Mouse (Mus musculus) midbrain, embryonic 13.5 days (tissue): Measurements from ENCODE around the gene Sgms1. TPM values are rescaled to one million over a fixed set of nuclear protein-coding genes. Genes with fewer than 3 reads are reported as not detected.

Experiments used
- ATAC-seq: fragments of 200-750 bp; cut with Nextera tagmentation; 2 replicates; pipeline ENCODE4 v1.8.0; 2017; ENCODE audit warnings: mild to moderate bottlenecking, moderate TSS enrichment, moderate library complexity
- H3K27ac ChIP-seq: fragments of 300-500 bp; sonication (generic); 2 replicates; pipeline ENCODE4 v1.5.1; 2015; ENCODE audit warnings: inconsistent platforms, mild to moderate bottlenecking, moderate library complexity
- H3K27me3 ChIP-seq: fragments of 300-500 bp; sonication (generic); 2 replicates; pipeline ENCODE4 v1.6.1; 2015; ENCODE audit warnings: mild to moderate bottlenecking, inconsistent platforms
- H3K36me3 ChIP-seq: fragments of 300-500 bp; sonication (generic); 2 replicates; pipeline ENCODE4 v1.6.1; 2015; ENCODE audit warnings: mild to moderate bottlenecking, inconsistent platforms
- H3K4me1 ChIP-seq: fragments of 300-500 bp; sonication (generic); replicated peaks from 2 replicates; pipeline ENCODE4 v1.6.1; 2015; ENCODE audit warnings: inconsistent platforms
- H3K4me2 ChIP-seq: fragments of 300-500 bp; sonication (generic); replicated peaks from 2 replicates; pipeline ENCODE4 v1.6.1; 2015; ENCODE audit warnings: moderate library complexity, mild to moderate bottlenecking, inconsistent platforms
- H3K4me3 ChIP-seq: fragments of 300-500 bp; sonication (generic); replicated peaks from 2 replicates; pipeline ENCODE4 v1.5.1; 2015; ENCODE audit warnings: mild to moderate bottlenecking, inconsistent platforms
- H3K9ac ChIP-seq: fragments of 300-500 bp; sonication (generic); replicated peaks from 2 replicates; pipeline ENCODE4 v1.6.1; 2015; ENCODE audit warnings: mild to moderate bottlenecking, inconsistent platforms
- H3K9me3 ChIP-seq: fragments of 300-500 bp; sonication (generic); 2 replicates; pipeline ENCODE4 v1.6.1; 2016; ENCODE audit warnings: mild to moderate bottlenecking, inconsistent platforms
- WGBS: fragments of 180-500 bp; shearing (Covaris S2); methylation state at CpG from one replicate; pipeline ENCODE4 v1.1.7; 2015; 5-methylcytosine and 5-hydroxymethylcytosine counted together
- polyA plus RNA-seq: library from polyadenylated mRNA; unstranded; fragments of >200 nt; fragmentation: Nextera tagmentation; extraction: Ambion mirVana; gene quantifications from 2 replicates; pipeline ENCODE4 v1.2.1, GENCODE M21; 2015

Sgms1 gene
- polyA plus RNA-seq, 1 experiment from 2014 or later, result 12.7 TPM

DNA sequence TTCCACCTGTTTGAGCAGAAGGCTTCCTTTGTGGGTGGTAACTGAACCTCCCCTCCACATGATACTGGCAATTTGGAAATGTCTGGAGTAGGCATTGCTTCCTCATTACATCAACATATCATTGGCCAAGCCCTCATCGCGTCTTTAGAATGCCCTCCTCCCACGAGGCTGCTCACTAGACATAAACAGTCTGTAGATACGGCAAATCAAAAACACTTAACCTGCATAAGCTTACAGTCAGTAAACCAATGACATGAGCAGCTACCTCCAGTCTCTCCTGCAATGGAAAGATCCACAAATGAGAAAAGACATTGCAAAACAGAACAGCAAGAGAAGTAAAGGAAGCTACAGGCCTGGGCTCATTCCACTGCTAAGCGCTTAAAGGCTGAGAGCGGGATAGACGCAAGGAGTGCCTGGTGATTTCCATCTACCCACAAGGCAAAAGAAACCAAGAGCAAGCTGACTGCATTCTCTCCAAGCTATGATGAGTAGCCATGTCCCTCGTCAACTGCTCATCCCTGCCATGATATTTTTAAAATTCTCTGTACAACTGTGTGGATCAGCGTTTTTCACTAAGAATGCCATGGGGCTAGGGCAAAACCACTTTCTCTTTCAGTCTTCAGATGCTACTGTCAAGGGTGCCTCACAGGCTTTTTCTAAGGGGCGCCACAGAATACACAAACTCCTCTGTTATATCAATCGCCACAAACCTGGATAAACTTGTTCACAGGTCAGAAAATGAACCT is 117.9 kb downstream of the Sgms1 start:
- Histone ChIP-seq H3K4me2 (no peak overlapping the region), H3K9ac (no peak overlapping the region), H3K9me3 (no peaks in the 10 kb centered on the region), H3K4me3 (no peak overlapping the region), H3K4me1 (peaks cover 5% of the 10 kb centered on the region; the same call in 1 of the 2 replicates), H3K27ac (no peak overlapping the region), H3K27me3 (no peaks in the 10 kb centered on the region), H3K36me3 (no peaks in the 10 kb centered on the region)
- no peak for ATAC-seq
- 92% methylated on average over 11 of the region's 11 CpGs for WGBS

DNA sequence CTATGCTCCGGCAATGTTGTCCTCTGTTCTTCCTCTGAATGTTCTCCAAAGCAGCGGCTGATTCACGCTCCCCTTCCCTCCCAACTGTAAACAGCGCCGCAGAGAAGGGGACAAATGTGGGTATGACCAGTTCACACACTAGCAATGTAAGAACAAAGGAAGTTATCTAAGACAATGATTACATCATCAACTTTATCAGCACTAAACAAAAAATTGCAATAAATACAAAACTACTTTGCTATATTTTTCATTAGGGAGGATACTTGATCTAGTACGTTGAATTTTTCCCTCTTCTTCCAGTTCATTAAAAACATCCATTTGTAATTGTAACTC is 119.7 kb downstream of the Sgms1 start:
- WGBS, result 95% methylated on average over 6 of the region's 6 CpGs
- H3K9ac ChIP-seq, result no peak overlapping the region
- H3K27ac ChIP-seq, result no peak overlapping the region
- peaks cover 5% of the 10 kb centered on the region; the same call in 1 of the 2 replicates for H3K4me1 ChIP-seq
- no peaks in the 10 kb centered on the region for H3K36me3 ChIP-seq
- no peak overlapping the region for H3K4me2 ChIP-seq
- H3K27me3 ChIP-seq, result no peaks in the 10 kb centered on the region
- ATAC-seq, result no peak
- no peak overlapping the region for H3K4me3 ChIP-seq
- no peaks in the 10 kb centered on the region for H3K9me3 ChIP-seq

DNA sequence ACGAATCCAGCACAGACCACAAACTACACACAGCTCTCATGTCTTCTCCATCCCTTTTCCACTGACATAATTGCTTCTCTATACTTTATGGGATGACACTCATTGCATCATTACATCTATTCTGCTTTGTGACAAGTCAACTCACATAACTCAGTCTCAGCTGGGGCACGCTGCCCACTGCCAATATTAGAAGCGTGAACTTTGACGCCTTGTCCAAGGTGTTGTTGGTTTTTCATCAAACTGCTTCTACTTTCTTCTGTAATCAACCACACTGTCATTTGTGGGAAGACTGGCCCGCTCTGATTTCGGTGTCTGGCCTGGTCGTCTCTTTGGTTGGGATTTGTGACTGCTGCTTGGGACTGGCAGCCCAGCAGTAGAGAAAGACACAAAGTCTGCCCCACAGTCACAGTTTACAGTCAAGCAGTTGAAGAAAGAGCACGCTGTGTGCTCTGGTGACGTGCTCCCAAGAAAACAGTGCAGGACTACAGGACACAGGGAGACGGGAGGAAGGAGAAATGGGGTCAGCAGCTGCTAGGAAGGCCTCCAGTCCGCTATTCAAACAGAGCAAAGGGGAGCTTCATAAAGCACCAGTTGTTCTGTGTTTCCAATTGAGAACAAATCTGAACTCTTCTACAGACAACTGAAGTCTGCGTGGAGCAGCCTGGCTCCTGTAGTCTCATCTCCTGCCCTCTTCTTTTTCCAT is 120.2 kb downstream of the Sgms1 start:
- Histone ChIP-seq H3K27ac (no peak overlapping the region), H3K4me2 (no peak overlapping the region), H3K27me3 (no peaks in the 10 kb centered on the region), H3K36me3 (no peaks in the 10 kb centered on the region), H3K4me3 (no peak overlapping the region), H3K9me3 (no peaks in the 10 kb centered on the region), H3K4me1 (peaks cover 5% of the 10 kb centered on the region; the same call in 1 of the 2 replicates), H3K9ac (no peak overlapping the region)
- no peak for ATAC-seq
- WGBS, result 90% methylated on average over 12 of the region's 12 CpGs

DNA sequence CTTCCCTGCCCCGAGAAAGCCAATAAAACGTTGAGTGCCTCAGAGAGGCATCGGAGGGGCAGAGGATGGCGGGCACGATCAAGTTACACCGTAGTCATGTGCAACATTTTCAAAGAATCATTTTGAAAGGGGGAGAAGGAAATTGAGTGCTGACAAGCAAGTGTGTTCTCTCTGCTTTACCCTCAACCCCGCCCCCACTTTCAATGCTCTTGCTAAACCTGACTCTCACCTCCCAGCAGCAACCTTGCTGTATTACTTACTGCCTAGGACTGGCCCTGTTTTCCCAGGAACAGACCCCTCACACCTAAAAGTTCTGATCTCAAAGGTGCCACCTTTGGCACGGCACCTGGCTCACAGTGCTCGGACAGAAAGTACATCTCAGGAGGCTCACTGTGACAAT is 121.0 kb downstream of the Sgms1 start:
- WGBS, result 85% methylated on average over 9 of the region's 9 CpGs
- no peaks in the 10 kb centered on the region for H3K27me3 ChIP-seq
- ATAC-seq, result no peak
- H3K4me3 ChIP-seq, result no peak overlapping the region
- H3K36me3 ChIP-seq, result no peaks in the 10 kb centered on the region
- no peaks in the 10 kb centered on the region for H3K9me3 ChIP-seq
- no peak overlapping the region for H3K9ac ChIP-seq
- no peak overlapping the region for H3K27ac ChIP-seq
- H3K4me1 ChIP-seq, result peaks cover 2% of the 10 kb centered on the region; the same call in 1 of the 2 replicates
- no peak overlapping the region for H3K4me2 ChIP-seq

DNA sequence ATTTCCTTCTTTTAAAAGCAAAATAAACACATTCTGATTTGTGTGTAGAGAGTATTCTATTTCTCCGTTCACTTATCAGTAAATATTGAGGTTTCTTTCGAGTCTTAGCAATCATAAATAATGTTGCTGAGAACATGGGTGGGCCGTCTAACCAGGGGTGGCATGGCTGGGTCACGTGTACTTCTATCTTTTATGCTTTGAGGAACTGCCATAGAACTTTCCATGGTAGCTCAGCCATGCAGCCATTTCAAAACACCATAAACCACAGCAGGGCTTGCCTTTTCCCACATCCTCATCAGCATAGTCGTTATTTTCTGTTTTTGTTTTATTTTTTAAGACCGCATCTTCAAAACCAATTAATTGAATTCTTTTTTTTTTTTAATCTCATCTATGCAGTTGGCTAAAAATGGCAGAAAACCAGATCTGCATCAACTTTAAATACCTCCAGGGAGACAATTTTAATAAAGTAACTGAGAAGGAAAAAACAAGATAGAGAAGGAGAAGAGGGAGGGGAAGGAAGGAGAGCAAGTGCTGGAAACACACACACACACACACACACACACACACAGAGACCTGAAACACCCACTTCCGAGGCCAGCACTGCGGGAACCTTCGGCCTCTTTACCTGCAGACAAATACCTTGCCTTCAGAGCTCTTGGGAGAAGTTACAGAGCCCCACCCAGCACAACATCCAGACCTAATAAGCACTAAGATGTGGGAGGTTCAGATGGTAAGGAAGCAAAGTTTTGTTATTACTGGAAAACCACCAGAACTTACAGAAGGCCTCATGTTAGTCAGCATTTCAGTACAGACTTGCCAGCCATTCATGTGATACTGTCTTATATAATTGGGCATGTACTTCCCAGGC is 122.9 kb downstream of the Sgms1 start:
- no peaks in the 10 kb centered on the region for H3K36me3 ChIP-seq
- H3K27me3 ChIP-seq, result no peaks in the 10 kb centered on the region
- ATAC-seq, result no peak
- no peak overlapping the region for H3K27ac ChIP-seq
- no peaks in the 10 kb centered on the region for H3K9me3 ChIP-seq
- H3K4me1 ChIP-seq, result no peaks in the 10 kb centered on the region
- no peak overlapping the region for H3K4me2 ChIP-seq
- 87% methylated on average over 9 of the region's 9 CpGs for WGBS
- no peak overlapping the region for H3K4me3 ChIP-seq
- H3K9ac ChIP-seq, result no peak overlapping the region

DNA sequence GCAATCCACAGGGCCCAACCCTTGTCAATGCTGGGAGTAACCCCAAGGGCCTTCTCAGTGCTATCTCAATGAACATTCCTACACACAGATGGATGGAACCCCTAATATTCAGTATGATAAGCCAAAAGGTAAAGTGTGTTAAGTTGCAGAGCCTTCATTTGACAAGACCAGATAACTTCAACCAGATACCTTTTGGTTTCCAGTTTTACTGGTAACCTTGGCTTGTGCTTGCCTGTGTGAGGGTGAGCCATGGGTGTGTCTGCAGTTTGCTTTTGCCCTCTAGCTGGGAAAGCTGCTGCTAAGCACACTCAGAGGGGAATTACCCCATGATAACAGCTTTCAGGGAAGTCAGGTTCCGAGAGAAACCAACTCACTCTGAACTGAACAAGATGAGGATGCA is 125.8 kb downstream of the Sgms1 start:
- H3K9ac ChIP-seq, result no peak overlapping the region
- H3K9me3 ChIP-seq, result no peaks in the 10 kb centered on the region
- no peaks in the 10 kb centered on the region for H3K27me3 ChIP-seq
- no peak for ATAC-seq
- H3K4me3 ChIP-seq, result no peak overlapping the region
- no peaks in the 10 kb centered on the region for H3K36me3 ChIP-seq
- H3K4me1 ChIP-seq, result no peaks in the 10 kb centered on the region
- H3K4me2 ChIP-seq, result no peak overlapping the region
- H3K27ac ChIP-seq, result no peak overlapping the region
- WGBS, result 93% methylated on average over 1 of the region's 1 CpGs

DNA sequence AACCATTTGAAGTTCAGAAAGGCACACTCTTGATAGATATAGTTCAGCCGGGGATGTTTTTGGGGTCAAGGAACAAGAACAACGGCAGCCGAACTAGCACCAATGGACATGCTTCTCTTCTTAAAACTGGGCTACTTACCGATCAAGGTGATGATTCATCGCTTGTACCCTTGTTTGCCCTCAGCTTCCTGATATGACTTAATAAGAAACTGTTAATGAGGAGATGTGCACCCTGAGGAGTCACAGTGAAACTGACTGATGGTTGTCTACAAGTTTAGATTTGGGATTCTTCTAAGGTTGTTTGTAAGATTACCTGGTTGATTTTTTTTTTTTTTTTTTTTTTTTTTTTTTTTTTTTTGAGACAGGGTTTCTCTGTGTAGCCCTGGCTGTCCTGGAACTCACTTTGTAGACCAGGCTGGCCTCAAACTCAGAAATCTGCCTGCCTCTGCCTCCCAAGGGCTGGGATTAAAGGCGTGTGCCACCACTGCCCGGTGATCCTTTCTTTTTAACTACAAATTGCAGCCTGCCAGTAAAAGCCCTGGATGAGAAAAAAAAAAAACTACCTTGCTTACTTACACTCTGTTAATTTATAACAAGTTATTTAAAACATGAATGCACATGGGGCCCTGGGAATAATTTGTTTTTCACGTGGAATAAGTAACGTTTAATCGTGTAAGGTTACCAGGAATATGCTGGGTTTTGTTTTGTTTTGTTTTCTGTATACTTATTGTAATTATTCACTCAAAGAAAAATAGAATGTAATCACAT is 126.5 kb downstream of the Sgms1 start:
- WGBS, result 94% methylated on average over 10 of the region's 10 CpGs

DNA sequence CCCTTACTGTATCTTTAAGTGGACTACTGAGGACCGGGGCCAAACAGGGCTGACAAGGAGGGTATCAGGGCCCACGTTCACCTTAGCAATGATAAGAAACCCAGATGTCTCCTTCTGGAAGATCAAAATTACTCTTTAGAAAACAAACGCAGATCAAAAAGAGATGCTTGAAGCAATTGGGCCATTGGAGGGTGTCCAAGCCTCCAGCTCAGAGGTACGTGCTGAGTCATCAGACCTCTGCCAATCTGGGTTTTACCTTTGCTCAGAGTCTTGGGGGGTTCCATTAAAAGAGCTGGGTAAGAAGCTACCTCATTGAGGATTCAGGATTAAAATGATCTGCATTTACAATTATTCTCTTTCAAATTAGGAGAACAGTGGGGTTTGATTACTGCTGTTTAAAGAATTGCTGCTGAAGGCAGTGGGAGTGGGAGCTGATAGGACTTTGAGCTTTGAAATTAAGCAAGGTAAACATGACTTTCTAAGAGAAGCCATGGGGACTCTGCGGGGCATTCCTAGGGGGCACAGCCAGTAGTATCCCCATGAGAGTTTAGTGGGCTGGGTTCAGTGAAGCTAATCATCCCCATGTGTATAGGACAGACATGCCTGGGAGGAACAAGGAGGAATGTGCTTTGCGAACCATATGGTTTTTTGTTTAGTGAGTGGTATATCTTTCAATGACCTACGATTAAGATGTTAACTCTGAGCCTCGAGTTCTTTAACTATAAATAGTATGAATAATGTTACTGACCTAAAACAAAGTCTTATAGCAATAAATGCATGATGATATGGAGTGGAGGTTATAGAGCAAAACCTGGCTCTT is 128.4 kb downstream of the Sgms1 start:
- no peak overlapping the region for H3K27ac ChIP-seq
- ATAC-seq, result no peak
- no peaks in the 10 kb centered on the region for H3K9me3 ChIP-seq
- H3K4me3 ChIP-seq, result no peak overlapping the region
- H3K4me2 ChIP-seq, result no peak overlapping the region
- no peak overlapping the region for H3K9ac ChIP-seq
- no peaks in the 10 kb centered on the region for H3K4me1 ChIP-seq
- H3K36me3 ChIP-seq, result no peaks in the 10 kb centered on the region
- 59% methylated on average over 8 of the region's 8 CpGs for WGBS
- no peaks in the 10 kb centered on the region for H3K27me3 ChIP-seq

More for the DNA sequence above, 126.5 kb downstream of the Sgms1 start:
- no peak overlapping the region for H3K4me2 ChIP-seq
- no peak overlapping the region for H3K4me3 ChIP-seq
- no peak for ATAC-seq
- H3K27me3 ChIP-seq, result no peaks in the 10 kb centered on the region
- H3K9ac ChIP-seq, result no peak overlapping the region
- no peaks in the 10 kb centered on the region for H3K9me3 ChIP-seq
- H3K4me1 ChIP-seq, result no peaks in the 10 kb centered on the region
- no peak overlapping the region for H3K27ac ChIP-seq
- H3K36me3 ChIP-seq, result no peaks in the 10 kb centered on the region

DNA sequence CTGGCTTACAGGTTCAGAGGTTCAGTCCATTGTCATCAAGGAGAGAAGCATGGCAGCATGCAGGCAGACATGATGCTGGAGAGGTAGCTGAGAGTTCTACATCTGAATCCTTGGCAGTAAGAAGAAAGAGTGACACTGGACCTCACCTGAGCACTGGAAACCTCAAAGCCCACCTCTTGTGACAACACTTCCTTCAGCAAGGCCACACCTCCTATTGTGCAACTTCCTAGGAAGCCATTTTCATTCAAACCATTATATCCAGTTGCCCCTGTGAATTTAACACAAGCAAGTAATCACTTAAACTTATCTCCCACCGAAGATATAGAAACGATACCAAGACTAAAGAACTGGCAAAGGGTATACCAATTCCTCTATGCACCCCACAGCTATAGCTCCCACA is 129.7 kb downstream of the Sgms1 start:
- peaks cover 7% of the 10 kb centered on the region for H3K4me1 ChIP-seq
- H3K9me3 ChIP-seq, result no peaks in the 10 kb centered on the region
- 90% methylated on average over 2 of the region's 2 CpGs for WGBS
- H3K4me2 ChIP-seq, result no peak overlapping the region
- H3K4me3 ChIP-seq, result no peak overlapping the region
- H3K27ac ChIP-seq, result no peak overlapping the region
- H3K27me3 ChIP-seq, result no peaks in the 10 kb centered on the region
- H3K9ac ChIP-seq, result no peak overlapping the region
- no peaks in the 10 kb centered on the region for H3K36me3 ChIP-seq
- no peak for ATAC-seq

DNA sequence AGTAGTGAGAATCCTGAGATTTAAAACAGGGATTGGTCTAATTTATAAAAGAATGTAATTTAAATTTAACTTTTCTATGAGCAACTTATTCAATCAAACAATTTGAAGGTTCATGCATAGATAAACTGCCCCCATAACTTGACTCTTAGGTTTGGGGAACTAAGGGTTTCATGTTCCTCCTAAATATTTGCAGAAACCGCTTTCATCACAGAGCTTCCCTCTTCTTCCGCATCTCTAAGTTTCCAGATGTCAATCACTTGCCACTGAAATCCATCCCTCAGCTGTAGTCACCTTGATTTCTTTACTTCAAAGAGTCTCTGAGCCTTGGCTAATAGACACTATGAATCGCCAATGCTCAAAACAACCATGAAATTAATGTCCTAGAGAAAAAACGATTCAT is 130.5 kb downstream of the Sgms1 start:
- Histone ChIP-seq H3K27me3 (no peaks in the 10 kb centered on the region), H3K27ac (no peak overlapping the region), H3K4me3 (no peak overlapping the region), H3K4me1 (peaks cover 11% of the 10 kb centered on the region), H3K36me3 (no peaks in the 10 kb centered on the region), H3K9ac (no peak overlapping the region), H3K4me2 (no peak overlapping the region), H3K9me3 (no peaks in the 10 kb centered on the region)
- ATAC-seq, result no peak
- 83% methylated on average over 4 of the region's 4 CpGs for WGBS

DNA sequence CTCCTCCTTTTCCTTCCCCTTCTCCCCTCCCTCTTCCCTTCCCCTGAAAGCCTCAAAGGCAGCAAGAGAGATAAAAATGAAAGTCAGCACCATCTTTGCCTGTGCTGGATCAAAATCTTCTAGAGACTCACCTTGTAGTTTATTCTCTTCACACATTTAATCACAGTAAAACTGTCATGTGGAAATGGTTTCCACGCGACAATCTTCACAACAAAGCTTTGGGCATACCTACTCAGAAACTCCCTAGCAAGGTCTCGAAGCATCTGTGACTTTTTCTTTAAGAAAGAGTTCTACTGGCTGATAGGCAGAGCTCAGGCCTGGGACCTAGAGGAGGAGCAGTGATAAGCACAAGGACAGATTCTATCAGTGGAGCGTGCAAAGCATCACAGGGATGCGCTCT is 131.4 kb downstream of the Sgms1 start:
- no peaks in the 10 kb centered on the region for H3K36me3 ChIP-seq
- H3K4me2 ChIP-seq, result no peak overlapping the region
- H3K4me1 ChIP-seq, result peaks cover 11% of the 10 kb centered on the region
- WGBS, result 71% methylated on average over 5 of the region's 5 CpGs
- no peak for ATAC-seq
- H3K27ac ChIP-seq, result no peak overlapping the region
- no peaks in the 10 kb centered on the region for H3K27me3 ChIP-seq
- H3K9me3 ChIP-seq, result no peaks in the 10 kb centered on the region
- H3K4me3 ChIP-seq, result no peak overlapping the region
- no peak overlapping the region for H3K9ac ChIP-seq
